Mouse (Mus musculus) brain, embryonic 14.5 days (tissue): ENCODE data around the gene Hist1h2bb.

Experiments used
- CTCF ChIP-seq: fragments of 200-500 bp; IDR thresholded peaks from 2 replicates; pipeline ENCODE4 v1.5.1; 2012; ENCODE audit warnings: inconsistent platforms, mild to moderate bottlenecking, moderate library complexity, borderline replicate concordance; ENCODE audit not compliant: insufficient read depth, insufficient read length; ENCODE audit errors: extremely low read depth
- POLR2A ChIP-seq: fragments of 200-500 bp; IDR thresholded peaks from 2 replicates; pipeline ENCODE4 v1.6.1; 2012; ENCODE audit warnings: mild to moderate bottlenecking, inconsistent platforms, borderline replicate concordance; ENCODE audit not compliant: poor library complexity, insufficient read depth, insufficient read length, severe bottlenecking; ENCODE audit errors: extremely low read depth

DNA sequence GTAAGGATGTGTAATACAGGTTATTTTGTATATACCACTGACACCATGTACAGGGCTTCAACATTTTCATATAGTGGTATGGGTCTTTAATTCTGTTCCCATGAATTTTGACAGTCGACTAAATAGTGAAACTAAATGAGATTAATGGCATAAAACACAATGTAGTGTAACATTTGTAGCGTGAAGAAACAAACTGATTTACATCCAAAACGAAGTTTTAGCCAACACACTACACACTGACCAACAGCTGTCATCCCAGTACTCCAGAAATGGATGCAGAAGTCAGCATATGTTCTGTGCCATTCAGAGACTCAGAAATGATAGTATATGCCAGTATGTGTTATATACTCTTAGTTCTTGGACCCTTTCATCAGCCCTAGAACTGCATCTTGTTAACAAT, 11.4 kb downstream of the Hist1h2bb start:
- TF ChIP-seq CTCF (no peak), POLR2A (no peak)
